Mouse (Mus musculus) heart, postnatal 14 days (tissue): ENCODE measurements around the gene Mapk1ip1l. TPM values are rescaled to one million over a fixed set of nuclear protein-coding genes. Genes with fewer than 3 reads are reported as not detected.
"Not testable (repeated sequence)": the region's sequence is repeated elsewhere in the genome, so short reads cannot be mapped to it uniquely, and the experiment has no call there.

Experiments
- DNase-seq, 2 experiments: peaks; one replicate each; pipeline ENCODE4 v3.0.0; 2021 to 2022
- intact Hi-C: fragments of 180-260 bp; cut with DNase I; formaldehyde crosslinking; loops from one replicate; pipeline ENCODE4 v1.15.1; 2025
- total RNA-seq, 2 experiments: library from RNA; stranded (reverse); gene quantifications; 2 replicates each; pipeline ENCODE4 v1.2.3; 2021

Mapk1ip1l gene
- total RNA-seq, 2 experiments from 2014 or later: 36.9 to 40.7 TPM

- intact Hi-C loops: loop anchor here (2.0 kb wide), 1 partner anchor 22 kb away; the partner anchor contains the start of genes Socs4 and Wdhd1
- peak; percentile 19 to 22 for DNase-seq
Measured at GRCm38 (mm10) chr14:47298819-47299261, 774 bp downstream of the Mapk1ip1l start.

DNA sequence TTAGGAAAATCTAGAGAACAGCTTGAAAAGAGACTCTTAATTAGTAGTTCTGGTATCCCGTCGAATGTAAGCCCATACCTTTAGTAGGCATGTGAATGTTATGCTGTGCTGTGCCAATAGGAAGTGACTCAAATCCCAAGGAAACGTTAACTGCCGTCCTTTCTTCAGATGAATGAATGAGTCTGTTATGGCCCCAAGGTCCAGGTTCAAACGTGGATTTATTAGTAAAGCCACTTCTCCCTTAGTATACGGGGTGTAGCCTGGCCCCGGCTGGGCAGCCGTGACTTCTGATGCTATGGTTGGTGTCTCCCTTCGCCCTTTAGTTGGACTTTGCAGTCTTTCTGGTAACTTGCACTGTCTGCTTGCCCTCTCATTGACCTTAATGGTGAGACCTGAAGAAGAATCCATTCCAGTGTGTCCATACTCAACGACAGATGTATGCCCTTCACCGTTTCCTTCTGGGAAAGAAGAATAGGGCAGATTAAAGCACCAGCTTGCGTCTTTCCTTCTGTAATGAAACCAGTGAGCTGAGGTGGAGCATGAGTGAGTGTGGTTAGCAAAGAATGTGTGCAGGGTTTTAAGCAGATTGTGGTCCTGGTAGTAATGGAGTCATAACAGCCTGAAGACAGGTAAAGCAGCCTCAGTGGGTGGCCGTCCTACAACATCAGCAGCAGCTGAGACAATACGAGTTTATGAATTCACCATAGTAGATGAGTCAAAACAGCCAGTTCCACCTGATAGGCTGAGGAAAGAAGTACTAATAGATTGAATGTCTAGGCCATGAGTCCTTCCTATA lies 5.0 kb downstream of the Mapk1ip1l start:
- intact Hi-C loops: no loop called here
- no peak for DNase-seq

GRCm38 (mm10) chr14:47304814-47305405 lies 6.8 kb downstream of the Mapk1ip1l start:
- no peak for DNase-seq
- intact Hi-C loops: no loop called here

DNA sequence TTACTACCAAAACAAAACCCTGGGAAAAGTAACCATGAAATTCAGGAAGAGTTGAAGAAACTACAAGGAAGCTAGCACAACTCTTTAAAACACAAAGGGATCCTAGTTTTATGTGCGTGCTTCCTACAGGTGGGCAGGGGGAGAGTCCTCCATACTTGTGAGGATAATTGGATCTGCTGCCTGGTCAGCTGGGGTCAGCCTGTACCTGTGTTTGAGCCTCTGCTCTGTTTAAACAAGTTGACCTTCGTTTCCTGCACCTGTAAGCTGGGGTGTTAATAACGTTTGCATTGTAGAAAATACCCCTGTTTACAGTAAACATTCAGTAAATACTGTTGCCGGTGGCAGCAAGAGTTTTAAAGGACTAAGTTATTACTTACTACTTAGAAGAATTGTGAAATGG lies 7.9 kb downstream of the Mapk1ip1l start:
- no peak for DNase-seq
- intact Hi-C loops: no loop called here

DNA sequence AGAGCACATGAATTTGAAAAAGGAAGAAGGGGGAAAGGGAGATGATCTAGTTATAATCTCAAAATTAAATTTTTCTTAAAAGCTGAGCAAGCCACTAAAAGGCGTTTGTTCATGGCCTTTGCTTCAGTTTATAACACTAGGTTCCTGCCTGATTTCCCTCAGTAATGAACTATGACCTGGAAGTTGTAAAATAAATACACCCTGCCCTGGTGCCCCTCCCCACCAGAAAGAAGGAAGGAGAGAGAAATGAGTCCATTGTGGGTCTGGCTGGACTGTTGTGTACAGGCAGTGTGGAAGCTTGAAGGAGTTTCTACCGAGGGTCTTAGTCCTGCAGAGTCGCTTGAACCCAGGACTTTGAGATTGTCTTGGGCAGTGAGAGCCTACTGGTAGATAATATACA lies 9.6 kb downstream of the Mapk1ip1l start:
- no peak for DNase-seq
- intact Hi-C loops: no loop called here

GRCm38 (mm10) chr14:47309061-47309460 lies 11.0 kb downstream of the Mapk1ip1l start:
- intact Hi-C loops: no loop called here
- no peak for DNase-seq

DNA sequence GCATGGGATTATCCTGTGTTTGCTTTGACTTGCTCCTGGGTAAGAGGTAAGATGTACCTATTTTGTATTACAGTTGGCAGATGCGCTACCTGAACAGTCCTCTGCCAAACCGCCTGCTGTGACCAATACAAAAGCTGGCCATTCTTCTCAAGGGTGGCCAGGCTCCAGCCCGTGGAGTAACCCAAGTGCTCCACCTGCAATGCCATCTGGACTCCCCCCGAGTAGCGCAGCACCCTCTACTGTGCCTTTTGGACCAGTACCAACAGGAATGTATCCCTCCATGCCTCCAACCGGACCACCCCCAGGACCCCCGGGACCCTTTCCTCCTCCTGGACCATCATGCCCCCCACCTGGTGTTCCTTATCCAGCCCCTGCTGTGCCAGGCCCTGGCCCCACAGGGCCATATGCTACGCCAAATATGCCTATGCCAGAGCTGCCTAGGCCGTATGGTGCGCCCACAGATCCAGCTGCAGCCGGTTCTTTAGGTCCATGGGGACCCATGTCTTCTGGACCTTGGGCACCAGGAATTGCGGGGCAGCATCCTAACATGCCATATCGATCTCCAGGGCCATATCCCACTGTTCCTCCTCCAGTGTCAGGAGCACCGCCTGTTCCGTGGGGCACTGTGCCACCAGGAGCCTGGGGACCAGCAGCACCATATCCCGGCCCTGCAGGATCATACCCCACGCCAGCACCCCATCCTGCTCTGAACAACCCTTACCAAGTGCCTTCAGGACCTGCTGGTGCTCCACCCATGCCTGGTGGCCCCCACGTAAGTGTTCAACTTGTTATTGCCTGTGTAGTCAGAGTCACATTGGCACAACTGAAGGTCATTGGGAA lies 12.5 kb downstream of the Mapk1ip1l start:
- no peak for DNase-seq
- intact Hi-C loops: no loop called here

- no peak for DNase-seq
- intact Hi-C loops: no loop called here
Measured at GRCm38 (mm10) chr14:47319362-47319761, 21.3 kb downstream of the Mapk1ip1l start.

- DNase-seq, intact Hi-C loops: not testable (repeated sequence)
Measured at GRCm38 (mm10) chr14:47321581-47321980, 23.5 kb downstream of the Mapk1ip1l start.

DNA sequence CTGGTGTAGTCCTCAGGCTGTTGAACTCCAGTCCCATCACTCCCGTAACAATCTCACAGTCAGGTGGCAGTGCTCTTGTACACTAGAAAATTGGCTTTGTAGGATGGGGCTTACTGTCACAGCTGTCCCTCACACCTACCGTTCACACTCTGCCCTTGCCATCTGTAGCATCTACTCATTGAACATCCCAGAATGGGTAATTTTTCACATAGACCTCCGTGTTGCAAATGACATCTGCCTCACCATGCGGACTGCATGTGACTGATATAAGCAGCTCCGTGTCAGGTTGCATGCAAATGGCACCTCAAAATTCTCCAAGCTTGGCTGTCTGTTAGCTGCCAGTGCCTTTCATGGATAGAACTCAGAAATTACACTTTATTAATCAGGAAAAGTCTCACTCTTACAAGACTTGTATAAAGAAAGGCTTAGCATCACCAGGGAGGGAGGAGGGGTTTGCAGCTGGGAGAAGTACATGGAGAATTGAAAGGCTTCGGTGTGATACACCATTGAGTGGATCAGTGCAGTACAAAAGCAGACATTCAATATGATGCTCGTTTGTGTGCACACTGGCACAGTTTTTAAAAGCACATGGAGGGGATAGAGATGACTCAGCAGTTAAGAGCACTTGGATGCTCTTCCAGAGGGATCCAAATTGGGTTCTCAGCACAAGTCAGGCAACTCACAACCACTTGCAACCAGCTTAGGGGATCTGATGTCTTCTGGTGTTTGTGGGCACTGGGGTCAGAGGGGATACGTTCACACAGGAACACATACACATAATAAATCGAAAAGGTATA lies 28.1 kb downstream of the Mapk1ip1l start:
- DNase-seq: no peak
- intact Hi-C loops: no loop called here

- no peak for DNase-seq
- intact Hi-C loops: no loop called here
Measured at GRCm38 (mm10) chr14:47327347-47327746, 29.3 kb downstream of the Mapk1ip1l start.

GRCm38 (mm10) chr14:47331920-47332319 lies 33.9 kb downstream of the Mapk1ip1l start:
- intact Hi-C loops: loop anchor here (10.0 kb wide), 1 partner anchor 133 kb away; no protein-coding TSS in a partner anchor

DNA sequence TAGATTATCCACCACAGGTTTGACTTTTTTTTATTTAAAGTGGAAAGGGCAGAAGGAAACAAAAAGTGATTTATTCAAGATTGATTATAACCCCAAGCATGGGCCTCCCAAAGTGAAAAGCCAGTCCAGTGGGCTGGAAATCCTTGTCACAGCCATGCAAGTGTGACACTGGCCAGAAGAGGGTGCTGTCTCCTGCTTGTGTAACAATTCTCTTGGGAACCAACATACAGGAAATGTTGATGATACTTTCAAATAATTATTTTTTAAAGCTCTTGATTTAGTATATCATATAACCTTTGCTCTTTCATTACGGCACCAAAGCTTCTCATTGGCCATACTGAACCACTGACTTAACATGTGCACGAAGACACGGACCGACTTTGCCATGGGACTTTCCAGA lies 36.8 kb downstream of the Mapk1ip1l start:
- DNase-seq: peak; percentile 52 to 77
- intact Hi-C loops: loop anchor here (1.0 to 10.0 kb wide), 3 partner anchors 61 to 197 kb away; no protein-coding TSS in a partner anchor

More at GRCm38 (mm10) chr14:47331920-47332319, 33.9 kb downstream of the Mapk1ip1l start:
- DNase-seq: no peak

- intact Hi-C loops: loop anchor here (1.0 to 10.0 kb wide), 3 partner anchors 61 to 197 kb away; no protein-coding TSS in a partner anchor
- no peak for DNase-seq
Measured at GRCm38 (mm10) chr14:47335300-47335699, 37.2 kb downstream of the Mapk1ip1l start.

GRCm38 (mm10) chr14:47340231-47340925 lies 42.3 kb downstream of the Mapk1ip1l start:
- intact Hi-C loops: no loop called here
- DNase-seq: no peak

GRCm38 (mm10) chr14:47341811-47342291 lies 43.8 kb downstream of the Mapk1ip1l start:
- DNase-seq: no peak
- intact Hi-C loops: no loop called here

GRCm38 (mm10) chr14:47346715-47347114 lies 48.6 kb downstream of the Mapk1ip1l start:
- no peak for DNase-seq
- intact Hi-C loops: no loop called here

- DNase-seq: no peak
- intact Hi-C loops: no loop called here
Measured at GRCm38 (mm10) chr14:47350974-47351373, 52.9 kb downstream of the Mapk1ip1l start.

DNA sequence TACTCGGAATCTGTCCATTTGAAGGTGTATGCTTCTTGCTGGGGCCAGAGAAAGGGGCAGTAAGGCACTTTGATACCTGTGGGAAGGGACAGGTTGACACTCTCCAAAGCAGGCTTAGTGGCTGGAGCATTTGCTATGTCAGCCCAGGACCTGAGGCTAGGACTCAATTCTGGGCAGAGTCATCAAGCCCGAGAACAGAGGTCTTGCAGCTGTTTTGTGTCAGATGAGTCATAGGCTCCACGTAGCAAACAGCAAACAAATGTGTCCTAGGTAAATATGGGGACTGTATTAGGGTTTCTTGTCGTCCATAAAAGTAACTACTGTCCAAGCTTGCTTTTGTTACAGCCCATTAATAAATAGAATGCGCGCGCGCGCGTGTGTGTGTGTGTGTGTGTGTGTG lies 54.2 kb downstream of the Mapk1ip1l start:
- DNase-seq: no peak
- intact Hi-C loops: no loop called here
